Mouse (Mus musculus) thymus, postnatal 25 days (tissue): ENCODE data around the gene Kcnq1.

Experiments
- DNase-seq: peaks from one replicate; pipeline ENCODE4 v3.0.0; 2022

Gene Kcnq1

GRCm38 (mm10) chr7:143373265-143373664, 267.1 kb downstream of the Kcnq1 start:
- no peak for DNase-seq

- no peak for DNase-seq
These were observed 269.8 kb downstream of the Kcnq1 start for GRCm38 (mm10) chr7:143375945-143376344.

GRCm38 (mm10) chr7:143380466-143381073, 274.4 kb downstream of the Kcnq1 start:
- DNase-seq: no peak

- no peak for DNase-seq
These were observed 280.5 kb downstream of the Kcnq1 start for GRCm38 (mm10) chr7:143386632-143387031.

- no peak for DNase-seq
These were observed 282.9 kb downstream of the Kcnq1 start for GRCm38 (mm10) chr7:143388783-143389695.

GRCm38 (mm10) chr7:143389860-143390259, 283.7 kb downstream of the Kcnq1 start:
- no peak for DNase-seq

GRCm38 (mm10) chr7:143390277-143390948, 284.3 kb downstream of the Kcnq1 start:
- DNase-seq: no peak

- DNase-seq: no peak
These were observed 289.0 kb downstream of the Kcnq1 start for GRCm38 (mm10) chr7:143395113-143395563.

GRCm38 (mm10) chr7:143399756-143400155, 293.6 kb downstream of the Kcnq1 start:
- DNase-seq: no peak

GRCm38 (mm10) chr7:143400599-143400998, 294.4 kb downstream of the Kcnq1 start:
- no peak for DNase-seq

GRCm38 (mm10) chr7:143401429-143402016, 295.4 kb downstream of the Kcnq1 start:
- DNase-seq: no peak

- DNase-seq: peak; percentile 34
These were observed 298.1 kb downstream of the Kcnq1 start for GRCm38 (mm10) chr7:143404296-143404695.

- DNase-seq: no peak
These were observed 301.9 kb downstream of the Kcnq1 start for GRCm38 (mm10) chr7:143407931-143408501.

GRCm38 (mm10) chr7:143408615-143409021, 302.5 kb downstream of the Kcnq1 start:
- no peak for DNase-seq

- DNase-seq: no peak
These were observed 306.4 kb downstream of the Kcnq1 start for GRCm38 (mm10) chr7:143412606-143413005.

GRCm38 (mm10) chr7:143415070-143415469, 308.9 kb downstream of the Kcnq1 start:
- DNase-seq: peak; percentile 57

GRCm38 (mm10) chr7:143416406-143416805, 310.2 kb downstream of the Kcnq1 start:
- DNase-seq: no peak

- no peak for DNase-seq
These were observed 311.7 kb downstream of the Kcnq1 start for GRCm38 (mm10) chr7:143417875-143418274.

GRCm38 (mm10) chr7:143419585-143420160, 313.5 kb downstream of the Kcnq1 start:
- DNase-seq: no peak

GRCm38 (mm10) chr7:143428142-143428813, 322.1 kb downstream of the Kcnq1 start:
- DNase-seq: no peak

GRCm38 (mm10) chr7:143428814-143429499, 322.8 kb downstream of the Kcnq1 start:
- DNase-seq: no peak
